Mouse (Mus musculus): ENCODE measurements around the gene Dctpp1.
A peak's percentile ranks its signal among the peaks of the same experiment; 100 is the strongest.

The Dctpp1 gene

DNA sequence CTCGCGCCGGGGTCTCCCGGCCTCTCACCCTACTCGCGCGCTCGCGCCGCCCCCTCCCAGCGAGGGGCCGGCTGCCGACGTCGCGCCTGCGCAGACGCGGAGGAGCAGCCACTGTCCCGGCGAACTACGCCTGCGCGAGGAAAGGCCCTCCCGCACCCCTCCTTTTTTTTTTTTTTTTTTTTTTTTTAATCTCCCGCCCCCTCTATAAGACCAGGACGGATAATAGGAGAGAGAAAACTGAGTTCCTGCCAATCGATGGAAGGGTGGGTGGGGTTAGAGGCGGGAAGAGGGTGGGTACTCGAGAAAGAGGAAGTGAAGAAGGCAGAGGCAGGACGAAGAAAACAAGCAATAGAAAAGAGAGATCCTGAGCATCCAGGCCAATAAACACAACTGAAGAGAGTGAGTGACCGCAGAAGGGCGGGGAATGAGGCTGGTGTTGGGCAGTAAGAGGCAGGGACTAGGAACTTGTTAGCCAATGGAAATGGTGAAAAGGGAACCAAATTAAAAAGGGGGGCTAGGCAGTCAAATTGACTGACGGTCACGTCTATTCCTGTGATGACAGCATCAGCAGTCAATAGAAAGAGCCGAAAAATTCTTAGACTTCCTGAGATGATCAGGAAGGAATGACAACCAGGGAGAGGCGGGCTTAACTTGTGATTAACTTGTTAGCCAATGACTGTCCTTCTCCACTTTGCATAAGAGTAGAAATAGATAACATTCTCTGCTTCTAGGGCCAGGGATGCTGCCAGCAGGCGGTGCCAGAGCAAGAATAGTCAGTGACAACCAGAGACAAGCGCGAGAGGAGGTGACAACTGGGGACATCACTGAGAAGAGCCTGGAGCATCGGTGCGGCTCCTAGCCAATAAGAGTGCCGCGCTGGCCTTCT lies 51.7 kb downstream of the Dctpp1 start, which contains the start of gene Mylpf:
Gene Mylpf, plus strand, starts transcription at position 338 of the 886 bp plus-strand sequence.
- peak; percentile 98 for DNase-seq

DNA sequence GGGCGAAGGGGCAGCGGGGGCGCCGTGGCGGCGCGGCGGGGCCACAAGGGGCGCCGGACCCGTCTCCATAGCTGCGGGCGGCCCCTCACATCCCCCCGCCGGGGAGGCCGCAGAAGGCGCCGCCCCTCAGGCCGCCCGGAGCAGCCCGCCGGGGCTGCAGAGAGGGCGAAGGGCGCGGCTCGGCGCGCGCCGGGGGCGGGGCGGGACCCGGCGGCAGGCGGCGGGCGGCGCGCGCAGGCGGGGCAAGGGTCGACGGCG lies 52.3 kb downstream of the Dctpp1 start, which contains the start of gene Tbc1d10b:
Gene Tbc1d10b, minus strand, starts transcription at position 174 of the 258 bp plus-strand sequence.
- DNase-seq = no peak

DNA sequence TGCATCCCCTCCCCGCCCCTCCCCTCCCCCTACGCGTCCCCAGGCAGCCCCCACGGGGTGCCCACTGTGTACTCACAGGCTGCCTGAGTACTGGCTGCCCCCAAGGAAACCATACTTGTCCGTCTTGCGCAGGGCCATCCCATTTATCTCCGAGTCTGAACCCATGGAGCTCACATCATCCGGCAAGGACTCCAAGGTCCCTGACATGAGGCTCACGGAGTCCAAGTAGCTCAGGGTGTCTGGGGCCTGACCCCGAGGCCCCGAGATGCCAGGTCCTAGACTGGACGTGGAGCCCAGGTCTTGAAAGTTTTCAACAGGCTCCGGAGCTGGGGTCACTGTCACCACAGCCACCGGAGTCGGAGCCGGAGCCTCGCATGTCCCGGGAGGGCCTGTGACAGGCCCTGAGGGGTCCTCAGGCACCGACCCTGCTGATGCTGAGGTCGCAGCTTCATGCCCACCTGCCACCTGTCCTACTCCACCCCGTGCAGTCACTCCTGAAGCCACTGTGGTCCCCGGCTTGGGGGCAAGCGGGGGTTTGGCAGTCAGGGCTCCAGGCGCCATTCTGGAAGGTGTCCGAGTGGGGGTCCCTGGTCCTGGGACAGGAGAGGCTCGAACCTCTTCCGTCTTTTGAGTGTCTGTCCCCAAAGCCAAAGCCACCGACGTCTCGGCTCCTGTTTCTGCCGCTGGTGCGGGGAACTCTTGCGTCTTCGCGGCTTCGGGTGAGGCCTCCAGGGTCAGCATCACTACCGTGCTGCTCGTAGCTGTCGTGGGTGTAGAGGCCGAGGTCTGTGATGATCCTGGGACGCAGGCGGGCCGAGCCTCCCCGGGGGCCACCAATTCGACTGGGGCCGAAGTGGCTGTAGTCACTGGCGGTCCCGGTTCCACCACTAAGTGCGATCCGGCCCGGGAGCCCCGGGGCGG lies 52.9 kb downstream of the Dctpp1 start:
- no peak for DNase-seq
